Mouse (Mus musculus): ENCODE data around the gene Cdc37. TPM values are rescaled to one million over a fixed set of nuclear protein-coding genes. Genes with fewer than 3 reads are reported as not detected.

Gene Cdc37
- polyA plus RNA-seq, 1 experiment from 2014 or later = 260 TPM

Other genes starting within 250 kb of the Cdc37 start
- gene Dnmt1, start 190.1 kb downstream of the Cdc37 start, polyA plus RNA-seq (2016; fragmentation: Nextera tagmentation; extraction: Ambion mirVana) = 134 and 153 TPM in 2 replicates
- gene S1pr2, start 173.2 kb downstream of the Cdc37 start, polyA plus RNA-seq (2016; fragmentation: Nextera tagmentation; extraction: Ambion mirVana) = 13.1 and 16.5 TPM in 2 replicates
- gene Mrpl4, start 147.2 kb downstream of the Cdc37 start, polyA plus RNA-seq (2016; fragmentation: Nextera tagmentation; extraction: Ambion mirVana) = 110 and 111 TPM in 2 replicates
- gene Icam1, start 134.0 kb downstream of the Cdc37 start, polyA plus RNA-seq (2016; fragmentation: Nextera tagmentation; extraction: Ambion mirVana) = 3.7 and 3.8 TPM in 2 replicates
- 1.5 and 1.9 TPM in 2 replicates for gene Icam4, start 120.6 kb downstream of the Cdc37 start, polyA plus RNA-seq (2016; fragmentation: Nextera tagmentation; extraction: Ambion mirVana)
- gene Icam5, start 117.9 kb downstream of the Cdc37 start, polyA plus RNA-seq (2016; fragmentation: Nextera tagmentation; extraction: Ambion mirVana) = 0.13 TPM in 2 replicates
- 0.79 and 2.7 TPM in 2 replicates for gene Zglp1, start 82.9 kb downstream of the Cdc37 start, polyA plus RNA-seq (2016; fragmentation: Nextera tagmentation; extraction: Ambion mirVana)
- gene Gm49373, start 76.9 kb downstream of the Cdc37 start, polyA plus RNA-seq (2016; fragmentation: Nextera tagmentation; extraction: Ambion mirVana) = 0.51 and 2.2 TPM in 2 replicates
- gene Fdx1l, start 76.4 kb downstream of the Cdc37 start, polyA plus RNA-seq (2016; fragmentation: Nextera tagmentation; extraction: Ambion mirVana) = 37.6 and 42.6 TPM in 2 replicates
- gene Gm38431, start 58.0 kb downstream of the Cdc37 start, polyA plus RNA-seq (2016; fragmentation: Nextera tagmentation; extraction: Ambion mirVana) = 2.0 and 2.8 TPM in 2 replicates
- 74.2 and 82.7 TPM in 2 replicates for gene Raver1, start 58.0 kb downstream of the Cdc37 start, polyA plus RNA-seq (2016; fragmentation: Nextera tagmentation; extraction: Ambion mirVana)
- 12.8 TPM in 2 replicates for gene Tyk2, start 18.7 kb downstream of the Cdc37 start, polyA plus RNA-seq (2016; fragmentation: Nextera tagmentation; extraction: Ambion mirVana)
- 12.8 and 14.5 TPM in 2 replicates for gene Pde4a, start 15.7 kb upstream of the Cdc37 start, polyA plus RNA-seq (2016; fragmentation: Nextera tagmentation; extraction: Ambion mirVana)
- 47.5 and 49.6 TPM in 2 replicates for gene Keap1, start 89.4 kb upstream of the Cdc37 start, polyA plus RNA-seq (2016; fragmentation: Nextera tagmentation; extraction: Ambion mirVana)
- 0.33 and 0.38 TPM in 2 replicates for gene S1pr5, start 98.5 kb upstream of the Cdc37 start, polyA plus RNA-seq (2016; fragmentation: Nextera tagmentation; extraction: Ambion mirVana)
- 47.4 and 50.7 TPM in 2 replicates for gene Atg4d, start 115.3 kb upstream of the Cdc37 start, polyA plus RNA-seq (2016; fragmentation: Nextera tagmentation; extraction: Ambion mirVana)
- 19.5 and 20.8 TPM in 2 replicates for gene Kri1, start 138.0 kb upstream of the Cdc37 start, polyA plus RNA-seq (2016; fragmentation: Nextera tagmentation; extraction: Ambion mirVana)
- 70.6 and 74.5 TPM in 2 replicates for gene Cdkn2d, start 141.4 kb upstream of the Cdc37 start, polyA plus RNA-seq (2016; fragmentation: Nextera tagmentation; extraction: Ambion mirVana)
- 3.3 TPM in 2 replicates for gene Ap1m2, start 162.4 kb upstream of the Cdc37 start, polyA plus RNA-seq (2016; fragmentation: Nextera tagmentation; extraction: Ambion mirVana)
- 76.9 and 80.1 TPM in 2 replicates for gene Slc44a2, start 170.7 kb upstream of the Cdc37 start, polyA plus RNA-seq (2016; fragmentation: Nextera tagmentation; extraction: Ambion mirVana)
- 335 and 363 TPM in 2 replicates for gene Ilf3, start 217.9 kb upstream of the Cdc37 start, polyA plus RNA-seq (2016; fragmentation: Nextera tagmentation; extraction: Ambion mirVana)

Measured in forebrain, embryonic 12.5 days (tissue).